ENCODE assay signal across 8 mouse cellular contexts in the genomic region with DNA sequence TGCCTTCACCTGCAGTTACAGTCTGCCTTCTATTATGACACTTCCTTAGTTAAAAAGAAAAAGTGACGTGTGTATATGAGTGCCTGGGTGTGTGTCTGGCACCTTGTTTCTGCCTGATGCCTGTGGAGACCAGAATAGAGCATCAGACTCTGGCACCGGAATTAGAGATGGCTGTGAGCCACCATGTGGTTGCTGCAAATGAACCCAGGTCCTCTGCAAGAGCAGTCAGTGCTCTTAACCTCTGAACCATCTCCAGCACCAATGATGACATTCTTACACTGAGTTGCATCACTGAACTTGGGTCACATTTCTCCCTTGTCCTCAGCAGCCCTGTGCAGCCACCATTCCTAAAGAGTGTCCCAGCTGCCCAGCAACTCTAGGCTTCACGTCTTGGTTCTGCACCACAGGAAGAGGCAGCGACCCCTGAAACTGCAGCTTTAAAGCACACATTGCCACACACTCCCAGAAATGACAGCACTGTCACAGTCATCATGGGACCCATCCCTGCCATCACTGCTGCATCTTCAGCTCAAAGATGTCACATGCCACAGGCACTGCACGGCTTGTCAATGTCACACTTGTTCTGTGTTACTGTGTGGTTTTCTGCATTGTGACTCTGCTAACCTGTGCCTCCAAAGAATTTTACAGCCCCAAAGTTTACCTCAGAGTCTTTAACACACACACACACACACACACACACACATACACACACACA. TPM values are rescaled to one million over a fixed set of nuclear protein-coding genes. Genes with fewer than 3 reads are reported as not detected.
DNase-seq lines count a peak whose midpoint lies in the region; ATAC-seq lines count a peak whose summit lies in the region.

No protein-coding gene starts in this region.

- no peaks in the 10 kb centered on the region for H3K9me3 ChIP-seq in liver, embryonic 12.5 days (replicated peaks)
- no peaks in the 10 kb centered on the region for H3K9me3 ChIP-seq in intestine, embryonic 15.5 days

- H3K9ac ChIP-seq in liver, embryonic 12.5 days: no peak overlapping the region
- H3K9ac ChIP-seq in intestine, embryonic 15.5 days: no peak overlapping the region

- WGBS in liver, embryonic 12.5 days (ENCODE audit: insufficient replicate concordance): 62% methylated on average over 5 of the region's 5 CpGs
- 57% methylated on average over 5 of the region's 5 CpGs for WGBS in intestine, embryonic 15.5 days

- peak; percentile 34 to 87 for DNase-seq in adrenal gland, adult (ENCODE audit: inconsistent age in 2 of 2, low spot score in 1 of 2)
- DNase-seq in adrenal gland, postnatal 4 days (ENCODE audit: low spot score in 2 of 2): no peak
- no peak for DNase-seq in liver
- peak; percentile 30 to 41 for DNase-seq in natural killer cell, adult 2 months (ENCODE audit: low spot score in 2 of 2)
- no peak for DNase-seq in frontal cortex, postnatal 10 days (ENCODE audit: low spot score in 2 of 2)

- no peaks in the 10 kb centered on the region for H3K27me3 ChIP-seq in liver, embryonic 12.5 days (replicated peaks)
- no peaks in the 10 kb centered on the region for H3K27me3 ChIP-seq in intestine, embryonic 15.5 days (replicated peaks)

- no peaks in the 10 kb centered on the region for H3K36me3 ChIP-seq in liver, embryonic 12.5 days
- no peaks in the 10 kb centered on the region for H3K36me3 ChIP-seq in intestine, embryonic 15.5 days

- ATAC-seq in liver, embryonic 12.5 days: no peak
- 0 out of 2 replicates have a peak, but pooled peaks have one; percentile 37 for ATAC-seq in intestine, embryonic 15.5 days
- no peak for ATAC-seq in megakaryocyte-erythroid progenitor cell, adult 5-6 weeks (replicated peaks; ENCODE audit: low FRiP score, low TSS enrichment, poor library complexity, severe bottlenecking)

- H3K4me3 ChIP-seq in liver, embryonic 12.5 days: no peak overlapping the region
- H3K4me3 ChIP-seq in intestine, embryonic 15.5 days (replicated peaks): no peak overlapping the region

- peaks cover 65% of the 10 kb centered on the region for H3K4me1 ChIP-seq in liver, embryonic 12.5 days
- no peaks in the 10 kb centered on the region for H3K4me1 ChIP-seq in intestine, embryonic 15.5 days (replicated peaks)

- no peak overlapping the region for H3K4me2 ChIP-seq in liver, embryonic 12.5 days
- H3K4me2 ChIP-seq in intestine, embryonic 15.5 days (replicated peaks): no peak overlapping the region

- H3K27ac ChIP-seq in liver, embryonic 12.5 days: 0 out of 2 replicates have a peak overlapping the region, but pooled peaks have one; percentile 9
- no peak overlapping the region for H3K27ac ChIP-seq in intestine, embryonic 15.5 days

RNA-seq across cellular contexts. Expression of a gene that starts 13.2 kb away (rescaled TPM):
- total RNA-seq in adrenal gland, postnatal 4 days (2021): 10 to 100 TPM; 45.1 to 50.1 TPM
- polyA plus RNA-seq in liver, embryonic 12.5 days (2016; fragmentation: Nextera tagmentation; extraction: Ambion mirVana): 9.3 and 9.4 TPM in 2 replicates
- polyA plus RNA-seq in intestine, embryonic 15.5 days (2015; fragmentation: Nextera tagmentation; extraction: Ambion mirVana): 4.6 and 4.9 TPM in 2 replicates
- total RNA-seq in megakaryocyte-erythroid progenitor cell, adult 5-6 weeks (2014; fragmentation: Nextera tagmentation): 24.2 and 28.8 TPM in 2 replicates
- total RNA-seq in megakaryocyte-erythroid progenitor cell, adult 5-6 weeks (2017): 16.4 and 23.7 TPM in 2 replicates

Comparison
In these comparisons a context has a peak if more than half of its experiments do, and no peak if none do; other contexts are left out.
1. DNase-seq: peak in adrenal gland, adult (2 of 2) and natural killer cell, adult 2 months (2 of 2); none in adrenal gland, postnatal 4 days (0 of 2), liver (single experiment) and frontal cortex, postnatal 10 days (0 of 2).